Mouse (Mus musculus) hindbrain, embryonic 11.5 days (tissue): ENCODE results near the gene Cfap206. TPM values are rescaled to one million over a fixed set of nuclear protein-coding genes. Genes with fewer than 3 reads are reported as not detected.
"Not testable (repeated sequence)": the region's sequence is repeated elsewhere in the genome, so short reads cannot be mapped to it uniquely, and the experiment has no call there.

ENCODE experiments used
- ATAC-seq: fragments of 200-750 bp; cut with Nextera tagmentation; 2 replicates; pipeline ENCODE4 v1.8.0; 2017; ENCODE audit warnings: mild to moderate bottlenecking, moderate TSS enrichment, moderate library complexity; ENCODE audit not compliant: low FRiP score
- DNase-seq: peaks from one replicate; pipeline ENCODE4 v3.0.0-alpha.2; 2015; ENCODE audit warnings: low spot score
- H3K27ac ChIP-seq: fragments of 300-500 bp; sonication (generic); 2 replicates; pipeline ENCODE4 v1.5.1; 2014; ENCODE audit warnings: mild to moderate bottlenecking, low read depth, low read length
- H3K27me3 ChIP-seq: fragments of 300-500 bp; sonication (generic); 2 replicates; pipeline ENCODE4 v1.6.1; 2014; ENCODE audit warnings: mild to moderate bottlenecking, low read length, moderate library complexity, mixed read lengths; ENCODE audit not compliant: control insufficient read depth, insufficient read depth
- H3K36me3 ChIP-seq: fragments of 300-500 bp; sonication (generic); 2 replicates; pipeline ENCODE4 v1.6.1; 2014; ENCODE audit warnings: mild to moderate bottlenecking, low read length, moderate library complexity, mixed read lengths; ENCODE audit not compliant: control insufficient read depth, insufficient read depth
- H3K4me1 ChIP-seq: fragments of 300-500 bp; sonication (generic); replicated peaks from 2 replicates; pipeline ENCODE4 v1.6.1; 2014; ENCODE audit warnings: low read length, mixed read lengths; ENCODE audit not compliant: control insufficient read depth, insufficient read depth
- H3K4me2 ChIP-seq: fragments of 300-500 bp; sonication (generic); replicated peaks from 2 replicates; pipeline ENCODE4 v1.6.1; 2014; ENCODE audit warnings: mild to moderate bottlenecking, low read depth, low read length
- H3K4me3 ChIP-seq: fragments of 300-500 bp; sonication (generic); 2 replicates; pipeline ENCODE4 v1.5.1; 2014; ENCODE audit warnings: low read depth, low read length
- H3K9ac ChIP-seq: fragments of 300-500 bp; sonication (generic); 2 replicates; pipeline ENCODE4 v1.6.1; 2014; ENCODE audit warnings: low read depth, low read length
- H3K9me3 ChIP-seq: fragments of 300-500 bp; sonication (generic); 2 replicates; pipeline ENCODE4 v1.6.1; 2016; ENCODE audit warnings: low read length; ENCODE audit not compliant: control insufficient read depth
- whole genome bisulfite sequencing: fragments of 180-500 bp; shearing (Covaris S2); extraction: QIAGEN DNeasy Blood & Tissue Kit; methylation state at CpG from one replicate; pipeline ENCODE4 v1.1.7; 2014; 5-methylcytosine and 5-hydroxymethylcytosine counted together
- polyA plus RNA-seq: library from polyadenylated mRNA; unstranded; fragments of >200 nt; fragmentation: Nextera tagmentation; extraction: Ambion mirVana; gene quantifications from 2 replicates; pipeline ENCODE4 v1.2.1, GENCODE M21; 2014

The Cfap206 gene
- polyA plus RNA-seq = 4.5 and 5.1 TPM in 2 replicates

GRCm38 (mm10) chr4:34729851-34730341 lies at the start of gene Cfap206:
Cfap206 (minus strand) TSS chr4:34730206.
- ATAC-seq (peak; percentile 97), DNase-seq (peak; percentile 89)
- Histone ChIP-seq H3K4me1 (no peaks in the 10 kb centered on the region), H3K9me3 (no peaks in the 10 kb centered on the region), H3K4me3 (peak within 1 kb of the TSS; percentile 49), H3K36me3 (no peaks in the 10 kb centered on the region), H3K27me3 (no peaks in the 10 kb centered on the region), H3K4me2 (peak within 1 kb of the TSS; percentile 93), H3K9ac (peak within 1 kb of the TSS; percentile 44; the same call in 1 of the 2 replicates), H3K27ac (no peak within 1 kb of the TSS)
- 0% methylated on average over 38 of the region's 38 CpGs for whole genome bisulfite sequencing

GRCm38 (mm10) chr4:34777677-34778527 lies 47.9 kb upstream of the Cfap206 start, which contains the start of gene Smim8:
Smim8 (minus strand) TSS chr4:34778423.
- peak; percentile 96 for ATAC-seq
- 6% methylated on average over 40 of the region's 40 CpGs for WGBS

GRCm38 (mm10) chr4:34771652-34772371 lies 41.8 kb upstream of the Cfap206 start:
- Histone ChIP-seq H3K27me3 (no peaks in the 10 kb centered on the region), H3K9ac (no peak overlapping the region), H3K4me3 (no peak overlapping the region), H3K36me3 (no peaks in the 10 kb centered on the region), H3K9me3 (no peaks in the 10 kb centered on the region), H3K27ac (no peak overlapping the region), H3K4me2 (no peak overlapping the region), H3K4me1 (no peaks in the 10 kb centered on the region)
- ATAC-seq (peak; percentile 56; the same call in 1 of the 2 replicates), DNase-seq (peak; percentile 21)
- 18% methylated on average over 8 of the region's 8 CpGs for WGBS

More at GRCm38 (mm10) chr4:34777677-34778527, 47.9 kb upstream of the Cfap206 start, which contains the start of gene Smim8:
- no peaks in the 10 kb centered on the region for H3K4me1 ChIP-seq
- H3K9ac ChIP-seq = peak within 1 kb of the TSS; percentile 53
- H3K27ac ChIP-seq = 0 out of 2 replicates have a peak within 1 kb of the TSS, but pooled peaks have one; percentile 47
- H3K4me2 ChIP-seq = peak within 1 kb of the TSS; percentile 41
- no peaks in the 10 kb centered on the region for H3K36me3 ChIP-seq
- peak within 1 kb of the TSS; percentile 49 for H3K4me3 ChIP-seq
- DNase-seq = peak; percentile 98
- no peaks in the 10 kb centered on the region for H3K27me3 ChIP-seq
- H3K9me3 ChIP-seq = no peaks in the 10 kb centered on the region

GRCm38 (mm10) chr4:34756163-34756562 lies 26.2 kb upstream of the Cfap206 start, which contains the start of gene Gm136:
Gm136 (minus strand) TSS chr4:34756263.
- whole genome bisulfite sequencing = 95% methylated on average over 1 of the region's 1 CpGs
- H3K27ac ChIP-seq = no peak within 1 kb of the TSS
- H3K4me2 ChIP-seq = no peak within 1 kb of the TSS
- ATAC-seq (no peak), DNase-seq (no peak)
- no peaks in the 10 kb centered on the region for H3K4me1 ChIP-seq
- no peaks in the 10 kb centered on the region for H3K9me3 ChIP-seq
- no peak within 1 kb of the TSS for H3K4me3 ChIP-seq
- no peaks in the 10 kb centered on the region for H3K36me3 ChIP-seq
- H3K27me3 ChIP-seq = no peaks in the 10 kb centered on the region
- H3K9ac ChIP-seq = no peak within 1 kb of the TSS

GRCm38 (mm10) chr4:34749236-34749635 lies 19.2 kb upstream of the Cfap206 start:
- Histone ChIP-seq H3K4me1 (no peaks in the 10 kb centered on the region), H3K36me3 (no peaks in the 10 kb centered on the region), H3K9ac (no peak overlapping the region), H3K4me2 (no peak overlapping the region), H3K9me3 (no peaks in the 10 kb centered on the region), H3K4me3 (no peak overlapping the region), H3K27ac (no peak overlapping the region), H3K27me3 (no peaks in the 10 kb centered on the region)
- ATAC-seq = no peak
- 70% methylated on average over 6 of the region's 6 CpGs for WGBS
- no peak for DNase-seq

- Histone ChIP-seq H3K36me3 (no peaks in the 10 kb centered on the region), H3K4me3 (no peak overlapping the region), H3K27me3 (no peaks in the 10 kb centered on the region), H3K4me1 (no peaks in the 10 kb centered on the region), H3K9ac (no peak overlapping the region), H3K27ac (no peak overlapping the region), H3K4me2 (no peak overlapping the region), H3K9me3 (no peaks in the 10 kb centered on the region)
- WGBS = 73% methylated on average over 3 of the region's 3 CpGs
- ATAC-seq (no peak), DNase-seq (no peak)
These were observed 4.5 kb upstream of the Cfap206 start for GRCm38 (mm10) chr4:34734461-34734860.

GRCm38 (mm10) chr4:34733415-34733814 lies 3.4 kb upstream of the Cfap206 start:
- not testable (repeated sequence) for H3K4me2 ChIP-seq, H3K9me3 ChIP-seq, H3K4me3 ChIP-seq, H3K27ac ChIP-seq, H3K27me3 ChIP-seq, H3K4me1 ChIP-seq, H3K9ac ChIP-seq, ATAC-seq, DNase-seq, H3K36me3 ChIP-seq
- 30% methylated on average over 2 of the region's 2 CpGs for WGBS

GRCm38 (mm10) chr4:34725710-34726109 lies 4.3 kb downstream of the Cfap206 start:
- H3K4me3 ChIP-seq, H3K4me2 ChIP-seq, H3K9ac ChIP-seq, H3K4me1 ChIP-seq, DNase-seq, ATAC-seq, H3K27ac ChIP-seq, H3K9me3 ChIP-seq, H3K27me3 ChIP-seq, H3K36me3 ChIP-seq: not testable (repeated sequence)
- WGBS = 85% methylated on average over 3 of the region's 3 CpGs
